In the genomic region with DNA sequence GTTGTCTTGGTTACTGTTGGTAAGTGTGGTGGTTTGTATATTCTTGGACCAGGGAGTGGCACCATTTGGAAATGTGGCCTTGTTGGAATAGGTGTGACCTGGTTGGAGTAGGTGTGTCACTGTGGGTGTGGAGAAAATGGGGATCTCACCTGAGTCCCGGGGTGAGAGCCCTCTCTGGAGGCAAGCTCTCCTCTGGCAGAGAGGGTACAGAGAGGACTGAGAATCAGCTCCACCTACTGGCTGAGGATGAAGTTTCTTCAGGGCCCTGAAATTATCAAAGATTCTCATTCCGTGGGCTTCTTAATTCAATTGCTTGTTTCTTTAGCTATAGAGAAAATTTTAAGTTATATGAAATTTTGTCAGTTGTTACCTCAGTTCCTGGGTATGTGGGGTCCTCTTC, we compare ENCODE assay signal across 10 mouse cellular contexts.
DNase-seq lines count a peak whose midpoint lies in the region; ATAC-seq lines count a peak whose summit lies in the region.
"Had no signal": no experiment of that assay in that cellular context is flagged by ENCODE, and none has a peak within 500 bp of the region (broad histone marks: within the 10 kb centered on the region; RNA-seq: fewer than 3 reads in every experiment).

No protein-coding gene starts in this region.

- H3K9me3 ChIP-seq in kidney, embryonic 16.5 days (ENCODE audit: low read length): 0 out of 2 replicates have a peak, but pooled peaks cover 2% of the 10 kb centered on the region
- H3K9me3 ChIP-seq in forebrain, embryonic 10.5 days: no peaks in the 10 kb centered on the region

- ATAC-seq in kidney, embryonic 16.5 days (ENCODE audit: low FRiP score, low TSS enrichment): no peak
- peak; percentile 68 to 69; a peak in 3 of 4 replicates for ATAC-seq in hematopoietic stem cell, adult 5-6 weeks (replicated peaks in 1 of 2; ENCODE audit: insufficient read depth in 1 of 2, low FRiP score in 2 of 2, low TSS enrichment in 1 of 2, low read depth in 1 of 2, poor library complexity in 2 of 2, severe bottlenecking in 2 of 2)

- H3K27ac ChIP-seq in kidney, embryonic 16.5 days (ENCODE audit: low read length): no peak overlapping the region
- H3K27ac ChIP-seq in forebrain, embryonic 10.5 days: no peak overlapping the region
- H3K27ac ChIP-seq: hindbrain, embryonic 14.5 days; macrophage had no signal

- H3K4me1 ChIP-seq in kidney, embryonic 16.5 days (ENCODE audit: insufficient read depth, low read length): no peaks in the 10 kb centered on the region
- H3K4me1 ChIP-seq in forebrain, embryonic 10.5 days: no peaks in the 10 kb centered on the region

- H3K27me3 ChIP-seq in kidney, embryonic 16.5 days (ENCODE audit: insufficient read depth, low read length): no peaks in the 10 kb centered on the region
- no peaks in the 10 kb centered on the region for H3K27me3 ChIP-seq in forebrain, embryonic 10.5 days (ENCODE audit: poor library complexity, severe bottlenecking)

- peak; percentile 10 for DNase-seq in adrenal gland, postnatal 10 days
- no peak for DNase-seq in adrenal gland, postnatal 4 days (ENCODE audit: low spot score in 2 of 2)
- DNase-seq in kidney, postnatal 14 days: peak; percentile 3
- peak; percentile 17 for DNase-seq in NIH3T3 (ENCODE audit: low read depth)
- DNase-seq in forebrain, embryonic 10.5 days (ENCODE audit: extremely low spot score, low spot score): no peak
- DNase-seq in urinary bladder, adult 18-20 months (ENCODE audit: low spot score in 2 of 2): no peak

- no peak overlapping the region for H3K9ac ChIP-seq in kidney, embryonic 16.5 days (replicated peaks; ENCODE audit: low read length)
- H3K9ac ChIP-seq: hindbrain, embryonic 14.5 days had no signal

- 41% methylated on average over 2 of the region's 2 CpGs for WGBS in kidney, embryonic 16.5 days
- 49% methylated on average over 2 of the region's 2 CpGs for WGBS in forebrain, embryonic 10.5 days

- H3K4me3 ChIP-seq in kidney, embryonic 16.5 days (ENCODE audit: low read length): no peak overlapping the region
- no peak overlapping the region for H3K4me3 ChIP-seq in forebrain, embryonic 10.5 days

- H3K36me3 ChIP-seq in kidney, embryonic 16.5 days (ENCODE audit: insufficient read depth, low read length): no peaks in the 10 kb centered on the region
- H3K36me3 ChIP-seq in forebrain, embryonic 10.5 days (replicated peaks): no peaks in the 10 kb centered on the region

- no peak overlapping the region for H3K4me2 ChIP-seq in kidney, embryonic 16.5 days (replicated peaks; ENCODE audit: low read depth, low read length)
- H3K4me2 ChIP-seq: hindbrain, embryonic 14.5 days had no signal

Comparison
In these comparisons a context has a peak if more than half of its experiments do, and no peak if none do; other contexts are left out.
1. DNase-seq: peak in adrenal gland, postnatal 10 days (single experiment), kidney, postnatal 14 days (single experiment) and NIH3T3 (single experiment); none in adrenal gland, postnatal 4 days (0 of 2), forebrain, embryonic 10.5 days (single experiment) and urinary bladder, adult 18-20 months (0 of 2).